Mouse (Mus musculus) sigmoid colon, adult 10 weeks (tissue): ENCODE results near the gene Kcnv2. TPM values are rescaled to one million over a fixed set of nuclear protein-coding genes. Genes with fewer than 3 reads are reported as not detected.

ENCODE experiments used
- polyA plus RNA-seq: library from polyadenylated mRNA; stranded (reverse); fragments of 350-450 nt; fragmentation: Illumina TruSeq; extraction: RNeasy Lipid Tissue Mini Kit (QIAGEN cat#74804); gene quantifications from one replicate; pipeline ENCODE4 v1.2.3, GENCODE M21; 2014; ENCODE audit warnings: low read depth, low replicate concordance

Kcnv2 gene
- polyA plus RNA-seq = 0.50 TPM

GRCm38 (mm10) chr19:27322281-27322680 is at the start of gene Kcnv2:
Gene Kcnv2 (plus strand): TSS chr19:27322588.

Other genes starting within 250 kb of the Kcnv2 start
- 23.3 TPM for gene Vldlr, start 106.1 kb upstream of the Kcnv2 start, polyA plus RNA-seq
- gene Pum3, start 107.2 kb downstream of the Kcnv2 start, polyA plus RNA-seq = 101 TPM